Mouse (Mus musculus) forebrain, embryonic 13.5 days (tissue): ENCODE results near the gene Hba-x. TPM values are rescaled to one million over a fixed set of nuclear protein-coding genes. Genes with fewer than 3 reads are reported as not detected.

Experiments used
- ATAC-seq: fragments of 200-750 bp; cut with Nextera tagmentation; 2 replicates; pipeline ENCODE4 v1.8.0; 2017
- H3K27ac ChIP-seq: fragments of 300-500 bp; sonication (generic); 2 replicates; pipeline ENCODE4 v1.5.1; 2015; ENCODE audit warnings: inconsistent platforms, mild to moderate bottlenecking, moderate library complexity
- H3K27me3 ChIP-seq: fragments of 300-500 bp; sonication (generic); 2 replicates; pipeline ENCODE4 v1.6.1; 2015; ENCODE audit warnings: mild to moderate bottlenecking, inconsistent platforms
- H3K36me3 ChIP-seq: fragments of 300-500 bp; sonication (generic); 2 replicates; pipeline ENCODE4 v1.6.1; 2015; ENCODE audit warnings: mild to moderate bottlenecking, inconsistent platforms; ENCODE audit not compliant: poor library complexity, severe bottlenecking
- H3K4me1 ChIP-seq: fragments of 300-500 bp; sonication (generic); 2 replicates; pipeline ENCODE4 v1.6.1; 2015; ENCODE audit warnings: inconsistent platforms
- H3K4me2 ChIP-seq: fragments of 300-500 bp; sonication (generic); 2 replicates; pipeline ENCODE4 v1.6.1; 2015; ENCODE audit warnings: inconsistent platforms, mild to moderate bottlenecking, moderate library complexity
- H3K4me3 ChIP-seq: fragments of 300-500 bp; sonication (generic); 2 replicates; pipeline ENCODE4 v1.5.1; 2015; ENCODE audit warnings: mild to moderate bottlenecking, inconsistent platforms
- H3K9ac ChIP-seq: fragments of 300-500 bp; sonication (generic); 2 replicates; pipeline ENCODE4 v1.6.1; 2015; ENCODE audit warnings: mild to moderate bottlenecking, inconsistent platforms
- H3K9me3 ChIP-seq: fragments of 300-500 bp; sonication (generic); replicated peaks from 2 replicates; pipeline ENCODE4 v1.6.1; 2016; ENCODE audit warnings: inconsistent platforms
- WGBS: fragments of 180-500 bp; shearing (Covaris S2); methylation state at CpG from one replicate; pipeline ENCODE4 v1.1.7; 2015; 5-methylcytosine and 5-hydroxymethylcytosine counted together
- polyA plus RNA-seq: library from polyadenylated mRNA; unstranded; fragments of >200 nt; fragmentation: Nextera tagmentation; extraction: Ambion mirVana; gene quantifications from 2 replicates; pipeline ENCODE4 v1.2.1, GENCODE M21; 2015

The Hba-x gene
- polyA plus RNA-seq, 1 experiment from 2014 or later: 316 TPM

DNA sequence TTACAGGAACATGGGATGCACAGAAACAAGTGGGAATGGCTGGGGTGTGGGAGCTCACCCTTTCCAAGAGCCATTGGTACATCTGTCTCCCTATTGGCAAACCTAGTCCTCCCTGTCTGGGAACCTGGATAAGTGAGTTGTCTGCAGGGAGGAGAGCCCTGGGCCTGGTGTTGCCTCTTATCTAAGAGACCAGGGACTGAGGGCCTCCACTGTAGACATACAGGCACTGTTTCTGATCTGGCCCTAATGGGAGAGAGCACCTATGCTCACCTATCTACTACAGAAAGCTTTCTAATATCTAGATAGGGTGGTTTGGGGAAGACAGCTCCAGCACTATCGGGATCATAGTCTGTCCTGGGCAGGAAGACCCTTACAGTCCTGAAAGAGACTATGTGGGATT lies 20.1 kb upstream of the Hba-x start:
- H3K4me1 ChIP-seq: no peaks in the 10 kb centered on the region
- no peak overlapping the region for H3K27ac ChIP-seq
- no peak overlapping the region for H3K9ac ChIP-seq
- no peaks in the 10 kb centered on the region for H3K9me3 ChIP-seq
- no peak for ATAC-seq
- H3K4me3 ChIP-seq: no peak overlapping the region
- no peaks in the 10 kb centered on the region for H3K27me3 ChIP-seq
- H3K4me2 ChIP-seq: no peak overlapping the region
- peaks cover 58% of the 10 kb centered on the region for H3K36me3 ChIP-seq
- 97% methylated on average over 1 of the region's 1 CpGs for WGBS

- ATAC-seq: no peak
- Histone ChIP-seq H3K4me3 (no peak overlapping the region), H3K4me2 (no peak overlapping the region), H3K9ac (no peak overlapping the region), H3K27me3 (no peaks in the 10 kb centered on the region), H3K27ac (no peak overlapping the region), H3K9me3 (no peaks in the 10 kb centered on the region), H3K4me1 (no peaks in the 10 kb centered on the region), H3K36me3 (peaks cover 55% of the 10 kb centered on the region)
- 94% methylated on average over 3 of the region's 3 CpGs for WGBS
Observed at GRCm38 (mm10) chr11:32256566-32256965, 19.6 kb upstream of the Hba-x start.

GRCm38 (mm10) chr11:32262674-32263415 lies 13.4 kb upstream of the Hba-x start:
- no peak overlapping the region for H3K4me2 ChIP-seq
- H3K36me3 ChIP-seq: peaks cover 25% of the 10 kb centered on the region
- no peak for ATAC-seq
- no peak overlapping the region for H3K27ac ChIP-seq
- H3K9me3 ChIP-seq: no peaks in the 10 kb centered on the region
- no peak overlapping the region for H3K4me3 ChIP-seq
- peaks cover 12% of the 10 kb centered on the region for H3K4me1 ChIP-seq
- WGBS: 92% methylated on average over 10 of the region's 10 CpGs
- no peaks in the 10 kb centered on the region for H3K27me3 ChIP-seq
- H3K9ac ChIP-seq: no peak overlapping the region

- Histone ChIP-seq H3K36me3 (peaks cover 23% of the 10 kb centered on the region), H3K4me2 (no peak overlapping the region), H3K4me1 (peaks cover 17% of the 10 kb centered on the region), H3K27me3 (0 out of 2 replicates have a peak, but pooled peaks cover 14% of the 10 kb centered on the region), H3K9me3 (no peaks in the 10 kb centered on the region), H3K27ac (no peak overlapping the region), H3K4me3 (no peak overlapping the region), H3K9ac (no peak overlapping the region)
- 91% methylated on average over 3 of the region's 3 CpGs for WGBS
- no peak for ATAC-seq
Observed at GRCm38 (mm10) chr11:32265117-32265738, 11.0 kb upstream of the Hba-x start.

DNA sequence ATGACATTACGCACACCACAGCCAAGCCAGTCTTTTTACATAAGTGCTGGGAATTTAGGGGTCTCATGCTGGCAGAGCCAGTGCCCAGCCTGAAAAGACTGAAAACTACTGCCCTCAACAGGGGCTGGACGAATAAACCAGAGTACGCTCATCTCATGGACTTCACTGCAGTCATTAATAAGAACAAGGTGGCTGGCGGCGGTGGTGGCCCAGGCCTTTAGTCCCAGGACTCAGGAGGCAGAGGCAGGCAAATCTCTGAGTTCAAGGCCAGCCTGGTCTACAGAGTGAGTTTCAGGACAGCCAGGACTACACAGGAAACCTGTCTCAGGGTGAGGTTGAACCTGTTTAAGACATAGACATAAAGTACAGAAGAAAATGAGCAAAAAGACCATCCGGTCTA lies 10.0 kb upstream of the Hba-x start:
- WGBS: 94% methylated on average over 6 of the region's 6 CpGs
- peaks cover 15% of the 10 kb centered on the region for H3K36me3 ChIP-seq

GRCm38 (mm10) chr11:32266776-32267175 lies 9.4 kb upstream of the Hba-x start:
- Histone ChIP-seq H3K4me1 (peaks cover 17% of the 10 kb centered on the region), H3K4me3 (peak overlapping the region; percentile 69), H3K27me3 (0 out of 2 replicates have a peak, but pooled peaks cover 16% of the 10 kb centered on the region), H3K27ac (peak overlapping the region; percentile 96), H3K4me2 (peak overlapping the region; percentile 73), H3K36me3 (peaks cover 11% of the 10 kb centered on the region), H3K9me3 (no peaks in the 10 kb centered on the region), H3K9ac (peak overlapping the region; percentile 92)
- ATAC-seq: no peak
- WGBS: 30% methylated on average over 6 of the region's 6 CpGs

More for the DNA sequence above, 10.0 kb upstream of the Hba-x start:
- no peak for ATAC-seq
- 0 out of 2 replicates have a peak, but pooled peaks cover 15% of the 10 kb centered on the region for H3K27me3 ChIP-seq
- peaks cover 17% of the 10 kb centered on the region for H3K4me1 ChIP-seq
- no peak overlapping the region for H3K4me3 ChIP-seq
- no peaks in the 10 kb centered on the region for H3K9me3 ChIP-seq
- 0 out of 2 replicates have a peak overlapping the region, but pooled peaks have one; percentile 3 for H3K4me2 ChIP-seq
- peak overlapping the region; percentile 35; the same call in 1 of the 2 replicates for H3K27ac ChIP-seq
- H3K9ac ChIP-seq: 0 out of 2 replicates have a peak overlapping the region, but pooled peaks have one; percentile 21

DNA sequence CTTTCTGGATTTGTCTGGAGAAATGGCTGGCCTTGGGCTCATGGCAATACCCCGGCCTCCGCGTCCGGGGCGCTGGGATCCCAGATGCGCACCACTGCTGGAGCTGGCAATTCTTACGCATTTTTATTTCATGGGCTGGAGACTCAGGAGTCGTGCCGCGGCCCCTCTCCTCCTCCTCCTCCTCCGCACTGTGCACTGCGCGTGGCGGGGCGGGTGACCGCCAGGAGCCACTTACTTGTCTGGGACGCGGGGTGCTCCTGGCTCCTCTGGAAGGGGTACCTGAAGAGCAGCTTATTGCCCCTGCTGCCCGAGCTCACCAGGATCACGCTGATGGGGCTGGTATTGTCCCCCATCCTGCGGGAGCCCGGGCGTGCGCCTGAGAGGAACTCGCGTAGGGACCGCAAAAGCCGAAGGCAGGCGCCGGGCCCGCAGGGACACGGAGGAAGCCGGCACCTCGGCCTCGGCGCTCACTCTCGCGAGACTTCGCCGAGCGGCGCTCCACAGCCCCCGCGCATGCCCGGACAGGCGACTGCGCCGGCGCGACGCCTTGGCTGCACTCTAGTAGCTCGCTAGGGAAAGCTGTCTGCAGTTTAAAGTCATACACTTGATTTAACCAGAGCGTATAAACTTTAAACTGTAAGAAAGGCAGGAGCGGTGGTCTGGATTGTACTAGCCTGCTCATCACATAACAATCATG lies 8.9 kb upstream of the Hba-x start, which contains the start of gene Nprl3:
Gene Nprl3 (minus strand): TSS at position 520 of the 697 bp plus-strand sequence.
- under 1% methylated on average over 54 of the region's 54 CpGs for WGBS
- Histone ChIP-seq H3K4me3 (peak within 1 kb of the TSS; percentile 69), H3K36me3 (peaks cover 6% of the 10 kb centered on the region; the same call in 1 of the 2 replicates), H3K27me3 (0 out of 2 replicates have a peak, but pooled peaks cover 16% of the 10 kb centered on the region), H3K4me1 (peaks cover 17% of the 10 kb centered on the region), H3K9ac (peak within 1 kb of the TSS; percentile 92), H3K9me3 (no peaks in the 10 kb centered on the region), H3K4me2 (peak within 1 kb of the TSS; percentile 73), H3K27ac (peak within 1 kb of the TSS; percentile 96)
- peak; percentile 100 for ATAC-seq

GRCm38 (mm10) chr11:32267964-32268363 lies 8.2 kb upstream of the Hba-x start:
- Histone ChIP-seq H3K9me3 (no peaks in the 10 kb centered on the region), H3K27ac (peak overlapping the region; percentile 96), H3K36me3 (no peaks in the 10 kb centered on the region), H3K4me3 (peak overlapping the region; percentile 69), H3K4me2 (peak overlapping the region; percentile 73), H3K4me1 (peaks cover 17% of the 10 kb centered on the region), H3K27me3 (0 out of 2 replicates have a peak, but pooled peaks cover 16% of the 10 kb centered on the region), H3K9ac (peak overlapping the region; percentile 92)
- WGBS: 22% methylated on average over 5 of the region's 5 CpGs
- peak; percentile 30 for ATAC-seq

GRCm38 (mm10) chr11:32268952-32269351 lies 7.2 kb upstream of the Hba-x start:
- Histone ChIP-seq H3K9ac (no peak overlapping the region), H3K4me1 (peaks cover 17% of the 10 kb centered on the region), H3K4me3 (no peak overlapping the region), H3K4me2 (no peak overlapping the region), H3K27ac (no peak overlapping the region), H3K27me3 (0 out of 2 replicates have a peak, but pooled peaks cover 16% of the 10 kb centered on the region), H3K9me3 (no peaks in the 10 kb centered on the region), H3K36me3 (no peaks in the 10 kb centered on the region)
- no peak for ATAC-seq
- WGBS: 85% methylated on average over 5 of the region's 5 CpGs

DNA sequence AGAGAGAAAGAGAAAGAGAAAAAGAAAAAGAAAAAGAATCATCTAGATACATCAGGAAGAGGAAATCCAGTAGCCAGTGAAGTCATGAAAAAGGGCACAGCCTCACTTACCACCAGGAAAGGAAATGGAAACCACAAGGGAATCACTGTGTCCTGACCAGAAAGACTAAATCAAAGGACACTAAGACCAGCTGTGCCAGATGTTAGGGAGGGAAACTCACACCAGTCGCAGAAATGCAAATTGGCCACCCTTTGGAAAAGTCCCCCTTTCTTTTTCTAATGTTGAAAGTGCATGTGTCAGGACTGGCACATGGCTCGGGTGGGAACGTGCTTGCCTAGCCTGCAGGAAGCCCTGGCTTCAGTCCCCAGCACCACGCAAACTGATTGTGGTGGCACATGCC lies 5.0 kb upstream of the Hba-x start:
- H3K4me3 ChIP-seq: no peak overlapping the region
- no peak for ATAC-seq
- H3K9me3 ChIP-seq: no peaks in the 10 kb centered on the region
- 0 out of 2 replicates have a peak, but pooled peaks cover 16% of the 10 kb centered on the region for H3K27me3 ChIP-seq
- H3K4me1 ChIP-seq: peaks cover 12% of the 10 kb centered on the region
- H3K9ac ChIP-seq: no peak overlapping the region
- H3K27ac ChIP-seq: no peak overlapping the region
- H3K4me2 ChIP-seq: no peak overlapping the region
- WGBS: 55% methylated on average over 4 of the region's 4 CpGs
- H3K36me3 ChIP-seq: no peaks in the 10 kb centered on the region

GRCm38 (mm10) chr11:32277736-32278457 lies 1.7 kb downstream of the Hba-x start:
- WGBS: 78% methylated on average over 21 of the region's 21 CpGs

More at GRCm38 (mm10) chr11:32277736-32278457, 1.7 kb downstream of the Hba-x start:
- Histone ChIP-seq H3K27ac (no peak overlapping the region), H3K27me3 (0 out of 2 replicates have a peak, but pooled peaks cover 4% of the 10 kb centered on the region), H3K36me3 (no peaks in the 10 kb centered on the region), H3K4me2 (no peak overlapping the region), H3K4me1 (no peaks in the 10 kb centered on the region), H3K9ac (no peak overlapping the region), H3K9me3 (no peaks in the 10 kb centered on the region), H3K4me3 (no peak overlapping the region)
- no peak for ATAC-seq
